Mouse (Mus musculus): ENCODE results near the gene Arl2bp. TPM values are rescaled to one million over a fixed set of nuclear protein-coding genes. Genes with fewer than 3 reads are reported as not detected.

Arl2bp gene
- polyA plus RNA-seq, 1 experiment from 2014 or later = 21.3 TPM

DNA sequence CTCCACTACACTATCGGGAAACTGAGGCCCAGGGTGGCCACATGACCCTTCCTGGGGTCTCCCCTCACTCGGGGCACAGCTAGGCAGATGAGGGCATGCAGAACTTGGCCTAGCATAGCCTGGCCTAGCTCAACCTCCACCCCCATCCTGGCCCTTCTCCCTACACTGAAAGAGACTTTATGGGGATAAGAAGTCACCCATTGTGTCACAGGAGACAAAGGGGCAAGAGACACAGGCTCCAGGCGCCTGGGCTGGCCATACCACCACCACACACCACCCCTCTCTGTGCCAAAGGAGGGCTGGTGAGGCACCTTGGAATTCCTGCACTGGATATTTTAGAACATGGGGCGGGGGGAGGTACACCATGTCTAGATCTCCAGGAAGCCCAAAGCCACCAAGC lies 17.9 kb downstream of the Arl2bp start:
- Histone ChIP-seq H3K4me1 (ENCODE audit: insufficient read depth) (peaks cover 3% of the 10 kb centered on the region; the same call in 1 of the 2 replicates), H3K27me3 (ENCODE audit: insufficient read depth, low read length) (no peaks in the 10 kb centered on the region), H3K4me2 (ENCODE audit: low read depth, low read length) (no peak overlapping the region), H3K9ac (replicated peaks) (no peak overlapping the region), H3K36me3 (replicated peaks; ENCODE audit: insufficient read depth, low read length) (no peaks in the 10 kb centered on the region), H3K9me3 (ENCODE audit: low read length) (no peaks in the 10 kb centered on the region), H3K27ac (ENCODE audit: low read depth) (no peak overlapping the region), H3K4me3 (ENCODE audit: low read depth, low read length) (no peak overlapping the region)
- DNase-seq (no peak), ATAC-seq (no peak)
- WGBS (ENCODE audit: insufficient replicate concordance) = 57% methylated on average over 4 of the region's 4 CpGs
- no peak for TF ChIP-seq CTCF (IDR thresholded peaks at IDR 0.05; ENCODE audit: low read depth)
- no peak for TF ChIP-seq EP300 (IDR thresholded peaks at IDR 0.05; ENCODE audit: low read depth)

DNA sequence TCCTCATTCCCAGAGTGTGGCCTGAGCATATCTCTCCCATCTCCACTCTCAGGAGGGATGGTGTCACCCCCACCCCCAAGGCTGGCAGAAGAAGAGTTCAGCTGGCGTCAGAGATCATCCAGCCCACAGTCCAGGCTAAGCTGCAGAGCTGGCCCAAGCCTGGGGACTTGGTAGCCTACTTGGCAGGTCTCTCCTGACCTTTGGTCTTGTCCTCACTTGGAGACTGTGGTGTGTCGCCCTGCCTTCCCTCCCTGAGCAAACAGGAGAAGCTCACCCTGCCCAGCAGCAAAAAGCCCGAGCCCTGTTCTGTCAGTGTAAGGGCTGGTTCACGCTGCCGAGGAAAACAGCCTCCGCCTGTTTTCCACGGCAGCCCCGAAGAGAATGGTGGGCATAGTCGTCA lies 19.6 kb downstream of the Arl2bp start:
- Histone ChIP-seq H3K9me3 (ENCODE audit: low read length) (no peaks in the 10 kb centered on the region), H3K9ac (replicated peaks) (no peak overlapping the region), H3K27ac (ENCODE audit: low read depth) (no peak overlapping the region), H3K36me3 (replicated peaks; ENCODE audit: insufficient read depth, low read length) (no peaks in the 10 kb centered on the region), H3K4me1 (ENCODE audit: insufficient read depth) (peaks cover 3% of the 10 kb centered on the region; the same call in 1 of the 2 replicates), H3K27me3 (ENCODE audit: insufficient read depth, low read length) (no peaks in the 10 kb centered on the region), H3K4me2 (ENCODE audit: low read depth, low read length) (no peak overlapping the region), H3K4me3 (ENCODE audit: low read depth, low read length) (no peak overlapping the region)
- ATAC-seq (peak; percentile 85), DNase-seq (peak; percentile 50)
- TF ChIP-seq EP300 (IDR thresholded peaks at IDR 0.05; ENCODE audit: low read depth) = no peak
- TF ChIP-seq CTCF (IDR thresholded peaks at IDR 0.05; ENCODE audit: low read depth) = no peak
- WGBS (ENCODE audit: insufficient replicate concordance) = 54% methylated on average over 9 of the region's 9 CpGs

DNA sequence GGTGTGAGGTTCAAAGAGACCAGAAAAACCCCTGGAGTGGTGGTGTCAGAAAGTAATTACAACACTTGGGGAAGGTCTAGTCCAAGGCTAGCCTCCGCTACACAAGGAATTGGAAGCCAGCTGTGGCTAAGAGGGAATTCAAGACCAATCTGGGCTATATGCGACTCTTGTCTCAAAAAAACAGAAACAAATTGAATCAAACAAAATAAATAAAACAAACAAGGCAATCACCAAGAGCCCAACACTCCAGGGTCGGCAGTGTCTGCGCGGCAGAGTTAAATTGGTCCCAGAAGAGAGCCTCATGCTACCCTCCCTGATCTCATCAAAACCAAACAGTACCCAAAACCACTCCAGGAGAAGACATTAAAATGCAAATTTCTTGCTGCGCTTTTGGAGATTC lies 28.3 kb downstream of the Arl2bp start:
- peaks cover 48% of the 10 kb centered on the region for H3K27me3 ChIP-seq (ENCODE audit: insufficient read depth, low read length)
- no peak overlapping the region for H3K9ac ChIP-seq (replicated peaks)
- ATAC-seq (no peak), DNase-seq (no peak)
- H3K4me1 ChIP-seq (ENCODE audit: insufficient read depth) = peaks cover 12% of the 10 kb centered on the region
- 13% methylated on average over 6 of the region's 6 CpGs for WGBS (ENCODE audit: insufficient replicate concordance)
- no peak for TF ChIP-seq CTCF (IDR thresholded peaks at IDR 0.05; ENCODE audit: low read depth)
- TF ChIP-seq EP300 (IDR thresholded peaks at IDR 0.05; ENCODE audit: low read depth) = no peak
- no peak overlapping the region for H3K4me3 ChIP-seq (ENCODE audit: low read depth, low read length)
- H3K4me2 ChIP-seq (ENCODE audit: low read depth, low read length) = 0 out of 2 replicates have a peak overlapping the region, but pooled peaks have one; percentile 71
- no peak overlapping the region for H3K27ac ChIP-seq (ENCODE audit: low read depth)
- H3K9me3 ChIP-seq (ENCODE audit: low read length) = no peaks in the 10 kb centered on the region
- H3K36me3 ChIP-seq (replicated peaks; ENCODE audit: insufficient read depth, low read length) = no peaks in the 10 kb centered on the region

DNA sequence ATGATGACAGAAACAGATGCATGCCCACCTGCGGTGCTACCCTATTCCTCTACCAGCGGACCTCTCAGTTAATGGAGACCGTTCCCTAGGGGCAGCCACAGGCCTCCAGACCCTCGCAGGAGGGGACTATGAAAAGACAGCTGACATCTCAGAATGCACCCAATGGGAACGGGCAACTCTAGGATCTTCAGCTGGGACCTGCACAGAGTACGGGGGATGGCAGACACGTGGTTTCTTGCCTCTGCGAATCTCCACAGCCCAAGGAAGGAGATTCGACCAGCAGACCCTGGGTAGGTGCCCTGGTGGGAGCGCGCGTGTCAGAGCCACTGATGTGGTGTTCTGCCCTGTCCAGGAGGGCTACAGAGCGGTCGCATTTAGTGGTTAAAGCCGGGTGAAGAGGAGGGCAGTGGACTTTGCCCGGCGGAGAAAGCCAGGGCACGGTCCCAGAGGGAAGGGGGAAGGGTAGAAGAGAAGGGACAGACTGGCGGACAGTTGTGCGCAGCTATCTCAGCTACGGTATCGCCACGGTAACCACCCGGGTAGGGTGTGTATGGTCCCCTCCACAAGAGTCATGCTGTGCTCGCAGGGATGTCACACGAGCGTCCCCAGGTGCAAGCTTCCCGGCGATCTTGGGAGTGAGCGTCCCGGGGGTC lies 29.1 kb downstream of the Arl2bp start:
- no peak overlapping the region for H3K27ac ChIP-seq (ENCODE audit: low read depth)
- TF ChIP-seq CTCF (IDR thresholded peaks at IDR 0.05; ENCODE audit: low read depth) = no peak
- no peak for TF ChIP-seq EP300 (IDR thresholded peaks at IDR 0.05; ENCODE audit: low read depth)

DNA sequence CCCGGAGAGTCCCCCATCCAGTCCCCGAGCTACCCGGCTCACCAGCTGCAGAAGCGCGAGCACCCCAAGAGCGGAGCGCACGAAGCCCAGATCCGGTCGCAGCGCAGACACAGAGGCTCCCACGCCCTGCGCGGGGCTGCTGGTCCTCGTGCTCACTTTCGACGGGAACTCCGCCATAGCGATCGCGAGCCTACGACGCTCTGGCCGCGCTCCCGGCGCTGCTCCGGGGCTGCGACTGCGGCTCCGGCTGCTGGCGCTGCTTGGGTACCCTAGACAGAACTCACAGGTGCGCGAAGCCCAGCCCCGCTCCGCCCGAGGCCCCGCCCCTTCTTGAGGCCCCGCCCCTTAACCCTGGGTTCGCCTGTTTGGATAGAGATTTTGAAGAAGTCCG lies 29.6 kb downstream of the Arl2bp start, which contains the start of gene Pllp:
Gene Pllp (minus strand): TSS at position 285 of the 391 bp plus-strand sequence.
- TF ChIP-seq EP300 (IDR thresholded peaks at IDR 0.05; ENCODE audit: low read depth) (no peak), CTCF (IDR thresholded peaks at IDR 0.05; ENCODE audit: low read depth) (no peak)
- Histone ChIP-seq H3K9me3 (ENCODE audit: low read length) (no peaks in the 10 kb centered on the region), H3K4me1 (ENCODE audit: insufficient read depth) (peaks cover 12% of the 10 kb centered on the region), H3K36me3 (replicated peaks; ENCODE audit: insufficient read depth, low read length) (no peaks in the 10 kb centered on the region), H3K4me3 (ENCODE audit: low read depth, low read length) (peak within 1 kb of the TSS; percentile 42), H3K4me2 (ENCODE audit: low read depth, low read length) (peak within 1 kb of the TSS; percentile 71), H3K27ac (ENCODE audit: low read depth) (no peak within 1 kb of the TSS), H3K9ac (replicated peaks) (no peak within 1 kb of the TSS), H3K27me3 (ENCODE audit: insufficient read depth, low read length) (peaks cover 48% of the 10 kb centered on the region)
- peak; percentile 62 for ATAC-seq
- DNase-seq = peak; percentile 65
- under 1% methylated on average over 41 of the region's 41 CpGs for WGBS (ENCODE audit: insufficient replicate concordance)

More for the DNA sequence above, 29.1 kb downstream of the Arl2bp start:
- Histone ChIP-seq H3K4me3 (ENCODE audit: low read depth, low read length) (peak overlapping the region; percentile 42), H3K27me3 (ENCODE audit: insufficient read depth, low read length) (peaks cover 48% of the 10 kb centered on the region), H3K36me3 (replicated peaks; ENCODE audit: insufficient read depth, low read length) (no peaks in the 10 kb centered on the region), H3K9ac (replicated peaks) (no peak overlapping the region), H3K9me3 (ENCODE audit: low read length) (no peaks in the 10 kb centered on the region), H3K4me2 (ENCODE audit: low read depth, low read length) (peak overlapping the region; percentile 71), H3K4me1 (ENCODE audit: insufficient read depth) (peaks cover 12% of the 10 kb centered on the region)
- ATAC-seq (peak; percentile 59), DNase-seq (peak; percentile 33)
- under 1% methylated on average over 31 of the region's 31 CpGs for WGBS (ENCODE audit: insufficient replicate concordance)

DNA sequence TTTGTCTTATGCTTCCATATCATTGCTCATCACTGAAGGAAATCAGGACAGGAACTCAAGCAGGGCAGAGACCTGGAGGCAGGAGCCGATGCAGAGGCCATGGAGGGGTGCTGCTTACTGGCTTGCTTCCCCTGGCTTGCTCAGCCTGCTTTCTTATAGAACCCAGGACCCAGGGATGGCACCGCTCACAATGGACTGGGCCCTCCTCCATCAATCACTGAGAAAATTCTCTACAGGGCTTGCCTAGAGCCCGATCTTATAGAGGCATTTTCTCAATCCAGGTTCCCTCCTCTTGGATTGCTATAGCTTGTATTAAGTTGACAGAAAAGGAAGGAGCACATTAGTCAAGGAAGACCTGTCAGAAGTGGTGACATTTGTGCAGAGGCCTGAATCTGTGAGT lies 30.2 kb downstream of the Arl2bp start:
- Histone ChIP-seq H3K4me3 (ENCODE audit: low read depth, low read length) (no peak overlapping the region), H3K9me3 (ENCODE audit: low read length) (no peaks in the 10 kb centered on the region), H3K4me1 (ENCODE audit: insufficient read depth) (peaks cover 12% of the 10 kb centered on the region), H3K9ac (replicated peaks) (no peak overlapping the region), H3K27ac (ENCODE audit: low read depth) (no peak overlapping the region), H3K4me2 (ENCODE audit: low read depth, low read length) (no peak overlapping the region), H3K27me3 (ENCODE audit: insufficient read depth, low read length) (peaks cover 48% of the 10 kb centered on the region), H3K36me3 (replicated peaks; ENCODE audit: insufficient read depth, low read length) (no peaks in the 10 kb centered on the region)
- WGBS (ENCODE audit: insufficient replicate concordance) = 49% methylated on average over 3 of the region's 3 CpGs
- DNase-seq = no peak
- no peak for ATAC-seq
- TF ChIP-seq EP300 (IDR thresholded peaks at IDR 0.05; ENCODE audit: low read depth) (no peak), CTCF (IDR thresholded peaks at IDR 0.05; ENCODE audit: low read depth) (no peak)
